In genomic region chr16:18119031-18119730, GRCm38 (mm10) we compare ENCODE assay signal across 10 mouse cellular contexts. TPM values are rescaled to one million over a fixed set of nuclear protein-coding genes. Genes with fewer than 3 reads are reported as not detected.
DNase-seq lines count a peak whose midpoint lies in the region; ATAC-seq and TF ChIP-seq lines count a peak whose summit lies in the region.
"Had no signal": no experiment of that assay in that cellular context is flagged by ENCODE, and none has a peak within 500 bp of the region (broad histone marks: within the 10 kb centered on the region; RNA-seq: fewer than 3 reads in every experiment).

No protein-coding gene starts in this region.

- peak; percentile 70 for DNase-seq in heart, postnatal 4 days
- peak; percentile 77 for DNase-seq in MEL (ENCODE audit: low read depth, low spot score)
- DNase-seq in cerebellum, postnatal 14 days: peak; percentile 77 to 80
- DNase-seq in liver, embryonic 14.5 days (ENCODE audit: low read depth in 3 of 3, low spot score in 3 of 3): peak in 2 of 3 experiments; percentile 12 to 28

- no peaks in the 10 kb centered on the region for H3K36me3 ChIP-seq in heart, embryonic 12.5 days
- no peaks in the 10 kb centered on the region; a peak in 1 of 4 replicates for H3K36me3 ChIP-seq in MEL (ENCODE audit: control insufficient read depth in 1 of 2, insufficient read depth in 2 of 2, low read length in 2 of 2)
- no peaks in the 10 kb centered on the region for H3K36me3 ChIP-seq in hindbrain, embryonic 12.5 days
- H3K36me3 ChIP-seq in liver, embryonic 14.5 days (replicated peaks; ENCODE audit: control insufficient read depth, insufficient read depth, low read depth): no peaks in the 10 kb centered on the region
- H3K36me3 ChIP-seq: embryonic facial prominence, embryonic 15.5 days; liver, embryonic 15.5 days had no signal

- H3K27ac ChIP-seq in heart, embryonic 12.5 days (ENCODE audit: poor library complexity, severe bottlenecking): no peak overlapping the region
- no peak overlapping the region for H3K27ac ChIP-seq in MEL (ENCODE audit: control insufficient read depth, low read depth, low read length)
- H3K27ac ChIP-seq in hindbrain, embryonic 12.5 days: peak overlapping the region; percentile 60; the same call in 1 of the 2 replicates
- H3K27ac ChIP-seq in liver, embryonic 14.5 days: no peak overlapping the region
- no peak overlapping the region for H3K27ac ChIP-seq in olfactory bulb, adult 2 months (ENCODE audit: insufficient read depth, low read depth, low read length)
- H3K27ac ChIP-seq: embryonic facial prominence, embryonic 15.5 days; liver, embryonic 15.5 days had no signal

- no peaks in the 10 kb centered on the region for H3K79me2 ChIP-seq in MEL (ENCODE audit: control insufficient read depth, insufficient read depth, low read length, poor library complexity)

- no peak overlapping the region for H3K9ac ChIP-seq in heart, embryonic 12.5 days
- H3K9ac ChIP-seq in MEL (ENCODE audit: control insufficient read depth, low read depth, low read length, poor library complexity, severe bottlenecking): no peak overlapping the region
- H3K9ac ChIP-seq in hindbrain, embryonic 12.5 days: no peak overlapping the region
- no peak overlapping the region for H3K9ac ChIP-seq in liver, embryonic 14.5 days (replicated peaks)
- H3K9ac ChIP-seq: embryonic facial prominence, embryonic 15.5 days; liver, embryonic 15.5 days had no signal

- 27% methylated on average over 8 of the region's 8 CpGs for WGBS in heart, embryonic 12.5 days
- WGBS in hindbrain, embryonic 12.5 days: 20% methylated on average over 8 of the region's 8 CpGs
- WGBS in liver, embryonic 14.5 days (ENCODE audit: insufficient replicate concordance): 23% methylated on average over 8 of the region's 8 CpGs
- 19% methylated on average over 8 of the region's 8 CpGs for WGBS in olfactory bulb, adult 2 months

- H3K4me3 ChIP-seq in heart, embryonic 12.5 days: no peak overlapping the region
- H3K4me3 ChIP-seq in MEL (ENCODE audit: control insufficient read depth in 1 of 2, insufficient read depth in 1 of 2, low read depth in 2 of 2, low read length in 2 of 2): no peak overlapping the region
- no peak overlapping the region for H3K4me3 ChIP-seq in hindbrain, embryonic 12.5 days
- no peak overlapping the region for H3K4me3 ChIP-seq in liver, embryonic 14.5 days (ENCODE audit: insufficient read depth in 1 of 2, low read depth in 2 of 2, low read length in 2 of 2)
- H3K4me3 ChIP-seq in olfactory bulb, adult 2 months (ENCODE audit: insufficient read depth, low read depth, low read length): no peak overlapping the region
- H3K4me3 ChIP-seq: embryonic facial prominence, embryonic 15.5 days; liver, embryonic 15.5 days had no signal

- peaks cover 34% of the 10 kb centered on the region for H3K27me3 ChIP-seq in heart, embryonic 12.5 days (replicated peaks)
- H3K27me3 ChIP-seq in MEL (ENCODE audit: control insufficient read depth in 1 of 2, insufficient read depth in 2 of 2, low read length in 2 of 2): peaks cover 0 to 3% of the 10 kb centered on the region in 2 experiments; a peak in 1 of 4 replicates
- H3K27me3 ChIP-seq in hindbrain, embryonic 12.5 days: peaks cover 16% of the 10 kb centered on the region
- H3K27me3 ChIP-seq in liver, embryonic 14.5 days (ENCODE audit: control insufficient read depth, insufficient read depth, low read length): no peaks in the 10 kb centered on the region
- H3K27me3 ChIP-seq: liver, embryonic 15.5 days had no signal

- H3K9me3 ChIP-seq in heart, embryonic 12.5 days (replicated peaks): no peaks in the 10 kb centered on the region
- no peaks in the 10 kb centered on the region for H3K9me3 ChIP-seq in MEL (replicated peaks; ENCODE audit: insufficient read depth, low read length)
- H3K9me3 ChIP-seq in hindbrain, embryonic 12.5 days (replicated peaks): no peaks in the 10 kb centered on the region
- H3K9me3 ChIP-seq in liver, embryonic 14.5 days (ENCODE audit: control insufficient read depth, low read length): no peaks in the 10 kb centered on the region
- H3K9me3 ChIP-seq: embryonic facial prominence, embryonic 15.5 days; liver, embryonic 15.5 days had no signal

- TF ChIP-seq POLR2A in MEL (IDR thresholded peaks at IDR 0.05; ENCODE audit: control insufficient read depth in 1 of 2, insufficient read depth in 1 of 2, low read depth in 1 of 2, low read length in 2 of 2, poor library complexity in 1 of 2): no peak
- no peak for TF ChIP-seq POLR2A in olfactory bulb, adult 2 months (IDR thresholded peaks at IDR 0.05; ENCODE audit: insufficient read depth, low read depth, low read length)

- no peak overlapping the region for H3K4me2 ChIP-seq in heart, embryonic 12.5 days
- H3K4me2 ChIP-seq in hindbrain, embryonic 12.5 days (replicated peaks): no peak overlapping the region
- H3K4me2 ChIP-seq in liver, embryonic 14.5 days (ENCODE audit: low read depth): no peak overlapping the region
- H3K4me2 ChIP-seq: embryonic facial prominence, embryonic 15.5 days; liver, embryonic 15.5 days had no signal

- no peaks in the 10 kb centered on the region for H3K4me1 ChIP-seq in heart, embryonic 12.5 days (replicated peaks)
- H3K4me1 ChIP-seq in MEL (ENCODE audit: control insufficient read depth in 1 of 2, insufficient read depth in 2 of 2, low read length in 2 of 2): 0 out of 4 replicates have a peak, but pooled peaks cover 0 to 6% of the 10 kb centered on the region in 2 experiments
- peaks cover 4% of the 10 kb centered on the region; the same call in 1 of the 2 replicates for H3K4me1 ChIP-seq in hindbrain, embryonic 12.5 days
- H3K4me1 ChIP-seq in liver, embryonic 14.5 days (replicated peaks; ENCODE audit: control insufficient read depth in 2 of 2, insufficient read depth in 2 of 2, low read length in 1 of 2): no peaks in the 10 kb centered on the region; a peak in 1 of 4 replicates
- H3K4me1 ChIP-seq in olfactory bulb, adult 2 months (ENCODE audit: control insufficient read depth, insufficient read depth, low read length): 0 out of 2 replicates have a peak, but pooled peaks cover 5% of the 10 kb centered on the region
- H3K4me1 ChIP-seq: embryonic facial prominence, embryonic 15.5 days; liver, embryonic 15.5 days had no signal

- peak; percentile 55 for TF ChIP-seq RAD21 in MEL (IDR thresholded peaks at IDR 0.05; ENCODE audit: low read depth, low read length)

- TF ChIP-seq CTCF in MEL (IDR thresholded peaks at IDR 0.05 in 2 of 3, conservative IDR thresholded peaks at IDR 0.05 in 1 of 3; ENCODE audit: control insufficient read depth in 1 of 3, insufficient read depth in 1 of 3, low read depth in 2 of 3, low read length in 3 of 3, poor library complexity in 1 of 3, severe bottlenecking in 1 of 3): peak; percentile 67 to 90 (median 84)
- peak; percentile 82 for TF ChIP-seq CTCF in liver, embryonic 14.5 days (IDR thresholded peaks at IDR 0.05; ENCODE audit: low read depth)
- peak; percentile 48; the same call in 1 of the 2 replicates for TF ChIP-seq CTCF in olfactory bulb, adult 2 months (IDR thresholded peaks at IDR 0.05; ENCODE audit: insufficient read depth, low read depth, low read length)

- no peak for TF ChIP-seq EP300 in MEL (IDR thresholded peaks at IDR 0.05; ENCODE audit: low read depth in 1 of 2, low read length in 2 of 2)
- TF ChIP-seq EP300 in liver, embryonic 14.5 days (IDR thresholded peaks at IDR 0.05; ENCODE audit: low read depth): no peak

- no peak for ATAC-seq in heart, embryonic 12.5 days (ENCODE audit: insufficient number of reproducible peaks, low FRiP score)
- ATAC-seq in hindbrain, embryonic 12.5 days (ENCODE audit: low FRiP score): peak; percentile 88
- ATAC-seq in liver, embryonic 14.5 days (ENCODE audit: insufficient read depth): no peak
- ATAC-seq in erythroblast, adult 5-6 weeks (replicated peaks; ENCODE audit: low FRiP score, poor library complexity, severe bottlenecking): no peak

TF ChIP-seq in MEL, 35 proteins besides CTCF, POLR2A, EP300 and RAD21 (continues in another document):
- TF ChIP-seq ZMIZ1 (IDR thresholded peaks at IDR 0.05; ENCODE audit: low read depth, low read length) (no peak), MAZ (IDR thresholded peaks at IDR 0.05; ENCODE audit: low read depth, low read length) (peak; percentile 97), MXI1 (IDR thresholded peaks at IDR 0.05; ENCODE audit: low read depth, low read length) (no peak), ETS1 (IDR thresholded peaks at IDR 0.05; ENCODE audit: low read depth, low read length) (no peak), ZC3H11A (IDR thresholded peaks at IDR 0.05; ENCODE audit: low read depth, low read length) (peak; percentile 55), POLR2AphosphoS5 (IDR thresholded peaks at IDR 0.05; ENCODE audit: borderline replicate concordance, low read depth, low read length) (no peak)

RNA-seq across cellular contexts. Expression of gene Rtn4r, which starts 8.3 kb away (rescaled TPM):
- 1 to 10 TPM; 6.0 to 7.8 TPM for total RNA-seq in heart, postnatal 4 days (2021)
- polyA plus RNA-seq in heart, embryonic 12.5 days (2016; fragmentation: Nextera tagmentation; extraction: Ambion mirVana): 0.40 and 0.44 TPM in 2 replicates
- 0.10 TPM in 1 of 2 replicates, not detected in the other for total RNA-seq in MEL (2012; rRNA removed)
- under 1 TPM in 1 of 2 experiments, not detected in 1; 0.04 TPM for polyA plus RNA-seq in MEL (2012; ENCODE audit: insufficient read depth in 1 of 2, insufficient read length in 2 of 2, low read depth in 1 of 2, low replicate concordance in 2 of 2, missing spikeins in 1 of 2)
- polyA plus RNA-seq in hindbrain, embryonic 12.5 days (2016; fragmentation: Nextera tagmentation; extraction: Ambion mirVana): 7.8 and 8.0 TPM in 2 replicates
- 0.52 and 0.91 TPM in 2 replicates for polyA plus RNA-seq in liver, embryonic 14.5 days (2012; rRNA removed)
- polyA plus RNA-seq in liver, embryonic 14.5 days (2014; fragmentation: Nextera tagmentation; extraction: Ambion mirVana): 0.32 and 0.46 TPM in 2 replicates
- not detected in 2 replicates for polyA plus RNA-seq in olfactory bulb, adult 2 months (2012; ENCODE audit: insufficient read depth, insufficient read length, low replicate concordance, missing spikeins)
- 0.42 and 0.96 TPM in 2 replicates for total RNA-seq in erythroblast, adult 5-6 weeks (2015; ENCODE audit: low replicate concordance)
- not detected in 2 replicates for total RNA-seq in erythroblast, adult 5-6 weeks (2017; ENCODE audit: low replicate concordance)

RNA-seq across cellular contexts. Expression of gene Prodh, which starts 29.2 kb away (rescaled TPM):
- total RNA-seq in heart, postnatal 4 days (2021): 1 to 10 TPM; 5.3 to 6.0 TPM
- polyA plus RNA-seq in heart, embryonic 12.5 days (2016; fragmentation: Nextera tagmentation; extraction: Ambion mirVana): 7.8 and 8.7 TPM in 2 replicates
- total RNA-seq in MEL (2012; rRNA removed): 40.2 and 43.3 TPM in 2 replicates
- 10 to 100 TPM in 1 of 2 experiments, not detected in 1; 53.6 TPM for polyA plus RNA-seq in MEL (2012; ENCODE audit: insufficient read depth in 1 of 2, insufficient read length in 2 of 2, low read depth in 1 of 2, low replicate concordance in 2 of 2, missing spikeins in 1 of 2)
- 5.9 and 7.0 TPM in 2 replicates for polyA plus RNA-seq in hindbrain, embryonic 12.5 days (2016; fragmentation: Nextera tagmentation; extraction: Ambion mirVana)
- 4.3 and 5.5 TPM in 2 replicates for polyA plus RNA-seq in liver, embryonic 14.5 days (2012; rRNA removed)
- polyA plus RNA-seq in liver, embryonic 14.5 days (2014; fragmentation: Nextera tagmentation; extraction: Ambion mirVana): 2.6 and 3.2 TPM in 2 replicates
- polyA plus RNA-seq in olfactory bulb, adult 2 months (2012; ENCODE audit: insufficient read depth, insufficient read length, low replicate concordance, missing spikeins): not detected in 2 replicates
- 3.3 and 6.3 TPM in 2 replicates for total RNA-seq in erythroblast, adult 5-6 weeks (2015; ENCODE audit: low replicate concordance)
- total RNA-seq in erythroblast, adult 5-6 weeks (2017; ENCODE audit: low replicate concordance): 4.7 and 7.4 TPM in 2 replicates

Comparison
In these comparisons a context has a peak if more than half of its experiments do, and no peak if none do; other contexts are left out.
1. DNase-seq: peak in every context shown above with its lines; median percentile 78 in cerebellum, postnatal 14 days; 77 in MEL; 70 in heart, postnatal 4 days; 20 in liver, embryonic 14.5 days.